Mouse (Mus musculus) hindbrain, embryonic 12.5 days (tissue): ENCODE measurements at regions not wholly inside any gene's neighbourhood (a gene's known extent, or its start where the extent isn't known, plus 50 kb on each side); places are given as distances from the start of the nearest gene placed in this dataset.

Experiments used
- ATAC-seq: fragments of 200-750 bp; cut with Nextera tagmentation; 2 replicates; pipeline ENCODE4 v1.8.0; 2017; ENCODE audit warnings: moderate TSS enrichment; ENCODE audit not compliant: low FRiP score
- H3K27ac ChIP-seq: fragments of 300-500 bp; sonication (generic); 2 replicates; pipeline ENCODE4 v1.5.1; 2016; ENCODE audit warnings: mild to moderate bottlenecking
- H3K27me3 ChIP-seq: fragments of 300-500 bp; sonication (generic); 2 replicates; pipeline ENCODE4 v1.6.1; 2016; ENCODE audit warnings: mild to moderate bottlenecking
- H3K36me3 ChIP-seq: fragments of 300-500 bp; sonication (generic); 2 replicates; pipeline ENCODE4 v1.6.1; 2016; ENCODE audit warnings: mild to moderate bottlenecking
- H3K4me1 ChIP-seq: fragments of 300-500 bp; sonication (generic); 2 replicates; pipeline ENCODE4 v1.6.1; 2016
- H3K4me2 ChIP-seq: fragments of 300-500 bp; sonication (generic); replicated peaks from 2 replicates; pipeline ENCODE4 v1.6.1; 2016; ENCODE audit warnings: mild to moderate bottlenecking
- H3K4me3 ChIP-seq: fragments of 300-500 bp; sonication (generic); 2 replicates; pipeline ENCODE4 v1.5.1; 2016; ENCODE audit warnings: mild to moderate bottlenecking
- H3K9ac ChIP-seq: fragments of 300-500 bp; sonication (generic); 2 replicates; pipeline ENCODE4 v1.6.1; 2016; ENCODE audit warnings: mild to moderate bottlenecking, moderate library complexity
- H3K9me3 ChIP-seq: fragments of 300-500 bp; sonication (generic); replicated peaks from 2 replicates; pipeline ENCODE4 v1.6.1; 2016; ENCODE audit warnings: mild to moderate bottlenecking
- WGBS: fragments of 180-500 bp; shearing (Covaris S2); methylation state at CpG from one replicate; pipeline ENCODE4 v1.1.7; 2016; 5-methylcytosine and 5-hydroxymethylcytosine counted together

GRCm38 (mm10) chr15:67244908-67245657, 744.4 kb upstream of the Lrrc6 start:
- Histone ChIP-seq H3K9ac (no peak overlapping the region), H3K9me3 (no peaks in the 10 kb centered on the region), H3K4me3 (no peak overlapping the region), H3K4me1 (peaks cover 21% of the 10 kb centered on the region), H3K27me3 (no peaks in the 10 kb centered on the region), H3K4me2 (peak overlapping the region; percentile 19; the same call in 1 of the 2 replicates), H3K36me3 (no peaks in the 10 kb centered on the region), H3K27ac (no peak overlapping the region)
- ATAC-seq: peak; percentile 91
- 38% methylated on average over 10 of the region's 10 CpGs for WGBS

GRCm38 (mm10) chr15:67235107-67235785, 734.5 kb upstream of the Lrrc6 start:
- 92% methylated on average over 5 of the region's 5 CpGs for WGBS
- Histone ChIP-seq H3K9ac (no peak overlapping the region), H3K36me3 (no peaks in the 10 kb centered on the region), H3K4me2 (no peak overlapping the region), H3K4me1 (no peaks in the 10 kb centered on the region), H3K27me3 (no peaks in the 10 kb centered on the region), H3K4me3 (no peak overlapping the region), H3K9me3 (no peaks in the 10 kb centered on the region), H3K27ac (no peak overlapping the region)
- no peak for ATAC-seq

- Histone ChIP-seq H3K4me1 (no peaks in the 10 kb centered on the region), H3K9me3 (no peaks in the 10 kb centered on the region), H3K27ac (no peak overlapping the region), H3K4me2 (no peak overlapping the region), H3K36me3 (no peaks in the 10 kb centered on the region), H3K9ac (no peak overlapping the region), H3K27me3 (no peaks in the 10 kb centered on the region), H3K4me3 (no peak overlapping the region)
- 71% methylated on average over 5 of the region's 5 CpGs for WGBS
- ATAC-seq: no peak
These were observed 728.6 kb upstream of the Lrrc6 start for GRCm38 (mm10) chr15:67229359-67229758.

GRCm38 (mm10) chr15:67228633-67229032, 727.9 kb upstream of the Lrrc6 start:
- Histone ChIP-seq H3K27me3 (no peaks in the 10 kb centered on the region), H3K27ac (no peak overlapping the region), H3K4me3 (no peak overlapping the region), H3K9ac (no peak overlapping the region), H3K4me2 (no peak overlapping the region), H3K9me3 (no peaks in the 10 kb centered on the region), H3K36me3 (no peaks in the 10 kb centered on the region), H3K4me1 (no peaks in the 10 kb centered on the region)
- no peak for ATAC-seq
- 96% methylated on average over 2 of the region's 2 CpGs for WGBS

- no peak for ATAC-seq
- Histone ChIP-seq H3K27me3 (no peaks in the 10 kb centered on the region), H3K27ac (no peak overlapping the region), H3K4me2 (no peak overlapping the region), H3K36me3 (no peaks in the 10 kb centered on the region), H3K4me1 (no peaks in the 10 kb centered on the region), H3K9ac (no peak overlapping the region), H3K4me3 (no peak overlapping the region), H3K9me3 (no peaks in the 10 kb centered on the region)
- WGBS: 85% methylated on average over 7 of the region's 7 CpGs
These were observed 726.9 kb upstream of the Lrrc6 start for GRCm38 (mm10) chr15:67227456-67228164.

GRCm38 (mm10) chr15:67226900-67227299, 726.2 kb upstream of the Lrrc6 start:
- no peak overlapping the region for H3K27ac ChIP-seq
- WGBS: 92% methylated on average over 9 of the region's 9 CpGs
- no peaks in the 10 kb centered on the region for H3K27me3 ChIP-seq
- H3K9ac ChIP-seq: no peak overlapping the region
- no peaks in the 10 kb centered on the region for H3K36me3 ChIP-seq
- ATAC-seq: no peak
- no peak overlapping the region for H3K4me3 ChIP-seq
- H3K4me2 ChIP-seq: no peak overlapping the region
- H3K9me3 ChIP-seq: no peaks in the 10 kb centered on the region
- H3K4me1 ChIP-seq: no peaks in the 10 kb centered on the region
